Mouse (Mus musculus) brain, adult 2 months (tissue): ENCODE measurements around the gene Zfp142.

Source experiments
- DNase-seq: peaks from one replicate; pipeline ENCODE4 v3.0.0; 2011; ENCODE audit warnings: low read depth, low spot score

The Zfp142 gene

DNA sequence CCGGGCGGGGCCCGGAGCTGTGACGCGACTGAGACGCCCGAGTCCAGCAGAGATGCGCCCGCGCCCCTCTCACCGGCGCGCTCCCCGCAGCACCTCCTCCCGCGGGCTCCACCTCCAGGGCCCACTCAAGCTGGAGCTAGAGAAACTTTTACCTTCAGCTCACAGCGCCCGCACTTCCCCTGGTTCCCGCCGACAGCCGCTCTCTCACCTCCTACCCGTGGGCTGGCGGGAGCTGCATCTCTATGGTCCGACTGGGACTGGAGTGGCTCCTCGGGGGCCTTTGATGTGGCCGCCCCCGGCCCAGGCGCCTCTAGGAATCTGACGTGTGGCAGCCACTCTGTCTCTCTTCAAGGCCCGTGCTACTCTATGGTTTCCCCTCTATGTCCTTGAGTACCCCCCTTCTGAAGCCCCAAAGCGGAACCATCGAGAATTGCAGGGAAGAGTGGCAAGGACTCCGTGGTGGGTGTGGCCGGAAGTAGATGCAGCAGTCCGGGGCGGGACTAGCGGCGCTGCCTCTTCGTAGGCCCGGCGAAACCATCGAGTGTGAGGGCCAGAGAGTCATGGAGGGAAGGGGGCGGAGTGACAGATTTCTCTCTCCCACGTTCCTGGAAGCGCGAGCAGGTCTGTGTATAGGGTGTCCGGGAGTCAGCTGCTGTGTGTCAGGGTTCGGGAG is at the start of gene Zfp142, which contains the start of gene Bcs1l:
TSS of gene Zfp142 (minus strand) at position 474 of the 673 bp plus-strand sequence.
TSS of gene Bcs1l (plus strand) at position 517 of the 673 bp plus-strand sequence.
- DNase-seq, result peak; percentile 100

DNA sequence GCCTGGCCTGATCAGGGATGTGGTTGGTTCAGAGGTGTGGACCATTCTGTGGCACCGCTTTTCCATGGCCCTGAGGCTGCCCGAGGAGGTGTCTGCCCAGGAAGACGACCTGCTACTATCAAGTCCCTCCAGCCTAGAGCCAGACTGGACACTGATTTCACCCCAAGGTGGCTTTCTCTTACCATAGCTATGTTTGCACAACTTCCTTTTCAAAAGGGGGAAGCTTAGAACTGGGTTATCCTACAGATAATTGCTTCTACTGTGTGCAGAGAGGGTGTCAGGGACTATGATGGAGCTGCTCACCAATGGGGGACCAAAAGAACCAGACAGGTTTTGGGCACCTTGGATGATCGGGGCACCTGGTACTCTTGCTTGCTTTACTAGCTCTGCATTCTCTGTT is 44.7 kb upstream of the Zfp142 start:
- DNase-seq, result no peak

DNA sequence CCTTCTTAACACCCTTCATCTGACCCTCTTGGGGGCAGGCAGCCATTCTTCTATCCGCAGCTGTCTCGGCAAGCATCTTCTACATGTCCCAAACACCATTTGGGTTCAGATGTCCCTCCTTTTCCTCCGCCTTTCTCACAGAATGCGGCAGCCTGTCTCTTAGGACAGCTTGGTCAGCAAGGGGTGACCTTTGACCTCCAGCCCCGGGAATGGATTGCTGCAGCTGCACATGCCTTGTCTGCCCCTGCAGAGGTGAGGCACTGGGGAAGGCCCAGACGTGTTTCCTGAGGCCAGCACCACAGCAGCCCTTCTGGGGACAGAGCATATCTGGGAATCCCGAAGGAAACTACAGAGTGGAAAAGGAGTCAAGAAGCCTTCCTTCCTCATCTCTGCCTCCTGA is 40.0 kb upstream of the Zfp142 start:
- no peak for DNase-seq

DNA sequence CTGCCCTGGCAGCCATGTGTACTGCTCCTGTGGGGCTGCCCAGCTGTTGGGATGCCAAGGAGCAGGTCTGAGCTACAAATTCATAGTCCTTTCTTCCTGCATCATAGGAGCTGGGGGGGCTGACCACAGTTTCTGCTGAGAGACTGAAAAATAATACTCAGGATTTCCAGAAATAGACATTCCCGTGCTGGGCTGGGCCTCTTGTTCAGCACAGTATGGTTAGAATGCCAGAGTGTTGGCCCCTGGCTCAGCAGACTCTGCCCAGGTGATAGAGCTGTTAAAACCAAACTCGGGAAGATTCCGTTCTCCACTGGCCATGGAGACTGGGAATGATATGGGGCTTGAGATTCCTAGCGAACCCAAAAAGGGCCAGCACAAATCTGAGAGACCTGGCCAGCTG is 38.0 kb upstream of the Zfp142 start:
- DNase-seq, result no peak

DNA sequence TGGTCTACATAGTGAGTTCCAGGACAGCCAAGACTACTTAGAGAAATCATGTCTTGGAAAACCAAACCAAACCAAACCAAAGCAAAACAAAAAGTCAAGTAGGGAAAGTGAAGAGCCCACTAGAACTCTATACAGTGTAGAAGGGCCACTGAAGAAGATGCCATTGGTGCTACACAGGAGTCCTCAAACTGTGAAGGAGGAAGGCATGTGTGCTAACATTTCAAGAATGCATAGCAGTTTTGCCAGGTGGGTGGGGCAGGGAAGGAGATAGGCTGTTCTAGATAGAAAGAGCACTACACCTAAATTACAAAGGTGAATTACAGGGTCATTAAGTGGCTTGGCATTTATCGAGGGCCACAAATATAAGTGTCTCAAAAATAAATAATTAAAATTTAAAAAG is 36.1 kb upstream of the Zfp142 start:
- no peak for DNase-seq

DNA sequence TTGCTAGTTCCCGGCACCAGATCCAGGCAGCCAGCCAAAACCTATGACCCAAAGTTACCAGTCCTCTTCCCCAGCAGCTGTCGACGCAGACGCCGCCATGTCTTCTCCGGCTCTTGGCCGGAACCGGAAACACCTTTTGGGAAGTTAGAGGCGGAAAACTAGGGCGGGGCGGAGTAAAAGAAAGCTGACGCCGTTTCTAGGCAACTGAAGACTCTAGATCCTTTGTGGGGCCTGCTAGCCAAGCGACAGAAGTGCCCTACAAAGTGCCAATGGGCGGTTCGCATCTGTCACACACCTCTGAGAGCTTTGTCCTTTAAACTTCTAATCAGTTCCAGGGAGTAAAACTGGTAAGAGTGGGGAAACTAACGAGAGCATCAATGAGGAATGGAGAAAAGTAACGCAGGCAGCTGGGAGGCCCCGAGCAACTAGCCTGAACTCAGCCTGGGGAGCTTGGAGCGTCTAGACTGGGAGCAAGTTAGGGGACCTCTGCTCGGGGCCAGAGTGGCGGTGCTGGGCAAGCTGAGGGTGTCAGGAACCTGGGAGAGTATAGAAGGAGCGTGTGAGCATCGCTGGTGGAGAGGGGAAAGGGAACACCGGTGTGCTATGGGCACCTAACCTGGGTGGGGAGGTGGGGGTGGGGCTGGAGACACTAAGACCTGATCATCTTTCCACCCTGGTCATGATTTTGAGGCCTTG is 13.4 kb upstream of the Zfp142 start, which contains the start of the genes Rnf25 and Stk36:
TSS of gene Rnf25 (minus strand) at position 131 of the 696 bp plus-strand sequence.
TSS of gene Stk36 (plus strand) at position 179 of the 696 bp plus-strand sequence.
- peak; percentile 95 for DNase-seq

DNA sequence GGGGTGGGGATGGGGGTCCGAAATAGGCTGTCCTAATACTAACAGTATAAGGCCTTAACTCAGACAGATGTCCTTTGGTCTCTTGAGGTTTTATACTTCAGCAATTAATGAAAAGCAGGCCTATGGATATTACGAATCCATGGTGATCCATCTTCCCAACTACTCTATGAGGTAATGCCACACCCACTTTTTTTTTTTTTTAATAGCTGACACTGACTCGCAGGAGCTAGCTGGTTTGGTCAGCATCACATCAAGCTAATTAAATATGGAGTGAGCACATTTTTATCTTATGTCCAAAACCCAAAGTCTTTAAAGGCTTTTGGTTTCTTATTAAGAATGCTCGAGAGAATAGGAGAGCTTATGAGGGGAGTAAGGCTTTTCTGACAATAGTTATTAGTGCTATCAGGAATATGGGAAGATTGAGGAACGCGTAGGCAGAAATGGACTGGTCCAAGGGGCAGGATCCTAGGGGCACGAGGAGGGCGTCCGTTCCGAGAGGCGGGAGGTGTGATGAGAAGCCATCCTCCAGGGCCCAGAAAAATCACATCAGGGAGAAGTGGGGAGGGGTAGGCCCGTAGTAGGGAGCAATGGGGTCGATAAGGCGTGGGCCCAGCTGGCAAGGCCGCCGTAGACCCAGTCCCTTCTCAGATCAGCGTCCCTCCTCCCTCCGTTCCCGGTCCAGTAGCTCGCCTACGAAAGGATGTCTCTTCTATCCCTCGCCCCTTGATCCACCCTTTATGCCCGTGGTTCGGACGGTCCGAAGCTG is 12.6 kb upstream of the Zfp142 start:
- no peak for DNase-seq

DNA sequence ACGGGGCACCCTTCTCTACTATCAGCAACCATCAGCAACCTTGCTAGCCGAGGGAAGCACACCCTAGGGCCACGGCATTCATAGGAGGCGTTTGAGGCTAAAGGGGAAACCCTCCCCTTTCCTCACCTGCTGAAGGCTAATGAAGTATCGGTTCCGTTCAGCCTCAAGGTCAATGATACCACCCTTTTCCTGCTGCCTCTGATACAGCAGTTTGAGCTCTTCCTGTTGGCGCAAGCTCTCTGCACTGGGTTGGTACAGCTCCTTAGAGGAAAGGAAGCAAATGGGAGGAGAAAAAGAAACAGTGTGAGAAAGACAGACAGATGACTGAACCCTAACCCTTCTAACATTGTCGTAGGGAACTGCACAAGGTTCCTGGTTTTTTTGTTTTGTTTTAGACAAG is 6.4 kb upstream of the Zfp142 start:
- DNase-seq, result no peak

DNA sequence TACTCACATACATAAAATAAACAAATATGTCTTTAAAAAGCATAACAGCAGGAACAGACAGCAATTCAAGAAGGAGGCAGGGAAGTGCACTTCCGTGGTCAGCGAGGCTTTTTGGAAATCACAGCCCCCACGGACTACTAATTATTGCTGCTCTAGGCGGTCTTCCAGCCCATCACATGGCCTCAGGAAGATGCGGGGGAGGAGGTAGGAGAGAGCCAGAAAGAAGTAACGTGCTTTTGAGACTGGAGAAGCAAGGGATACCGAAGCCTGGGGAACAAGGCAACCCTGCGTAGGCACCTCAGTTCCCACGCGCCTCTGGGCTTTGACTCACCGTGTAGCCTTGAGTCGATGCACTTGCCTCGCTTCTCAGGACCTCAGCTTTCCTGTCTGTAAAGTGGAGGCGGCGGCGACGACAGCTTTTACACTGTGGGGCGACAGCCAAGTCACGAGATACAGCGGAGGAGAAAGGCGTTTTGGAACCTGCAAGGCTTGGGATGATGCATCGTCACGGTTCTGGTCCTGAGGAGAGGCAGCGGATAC is 743 bp downstream of the Zfp142 start:
- DNase-seq, result peak; percentile 88

DNA sequence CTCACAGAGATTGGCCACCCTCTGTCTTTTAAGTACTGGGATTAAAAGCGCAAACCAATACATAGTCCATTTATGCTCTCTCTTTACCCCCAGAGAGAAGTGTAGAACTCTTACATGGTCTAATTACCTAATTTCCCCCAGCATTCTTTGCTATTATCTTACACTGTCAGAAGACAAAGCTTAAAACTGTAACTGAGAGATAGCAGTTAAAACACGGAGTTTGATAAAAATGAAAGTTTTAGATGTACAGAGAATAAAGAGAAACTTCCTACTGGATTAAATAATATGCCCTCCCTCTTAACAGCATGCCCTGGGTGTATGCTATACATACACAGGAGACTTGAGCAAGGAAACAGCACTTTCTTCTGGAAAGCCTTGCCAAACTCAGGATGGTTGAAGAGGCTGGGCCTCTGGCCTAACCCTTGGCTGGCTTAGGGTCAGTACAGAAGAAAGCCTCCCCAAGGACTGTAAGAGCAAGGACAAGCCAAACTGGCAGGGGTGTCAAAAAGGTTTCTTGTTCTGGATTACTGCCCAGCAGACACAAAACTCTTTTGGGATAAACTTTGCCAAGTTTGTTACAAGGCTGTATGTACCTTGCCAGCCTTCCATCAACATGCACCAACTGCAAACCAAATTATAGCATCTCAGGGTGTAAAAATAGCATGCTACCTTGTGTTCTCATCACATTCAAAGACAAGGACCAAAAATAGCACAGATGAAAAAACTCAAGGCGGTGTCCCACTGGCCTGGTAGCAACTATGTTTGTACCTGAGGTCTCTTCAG is 3.2 kb downstream of the Zfp142 start:
- DNase-seq, result no peak

DNA sequence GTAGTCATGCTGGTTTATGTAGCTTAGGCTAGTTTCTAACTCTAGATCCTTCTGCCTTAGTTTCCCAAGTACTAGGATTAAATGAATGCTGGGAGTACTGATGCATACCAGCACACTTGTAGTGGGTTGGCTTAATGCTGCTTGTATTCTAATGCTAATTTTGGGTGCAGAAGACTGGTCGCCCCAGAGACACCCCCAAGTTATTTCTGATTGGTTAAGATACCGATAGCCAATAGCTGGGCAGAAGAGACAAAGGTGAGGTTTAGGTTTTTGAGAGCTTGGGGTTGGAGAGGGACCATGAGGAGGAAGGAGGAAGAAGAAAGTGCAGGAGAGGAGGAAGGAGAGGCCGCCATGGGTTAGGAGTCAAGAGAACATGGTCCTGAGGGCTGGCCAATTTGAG is 5.4 kb downstream of the Zfp142 start:
- no peak for DNase-seq

DNA sequence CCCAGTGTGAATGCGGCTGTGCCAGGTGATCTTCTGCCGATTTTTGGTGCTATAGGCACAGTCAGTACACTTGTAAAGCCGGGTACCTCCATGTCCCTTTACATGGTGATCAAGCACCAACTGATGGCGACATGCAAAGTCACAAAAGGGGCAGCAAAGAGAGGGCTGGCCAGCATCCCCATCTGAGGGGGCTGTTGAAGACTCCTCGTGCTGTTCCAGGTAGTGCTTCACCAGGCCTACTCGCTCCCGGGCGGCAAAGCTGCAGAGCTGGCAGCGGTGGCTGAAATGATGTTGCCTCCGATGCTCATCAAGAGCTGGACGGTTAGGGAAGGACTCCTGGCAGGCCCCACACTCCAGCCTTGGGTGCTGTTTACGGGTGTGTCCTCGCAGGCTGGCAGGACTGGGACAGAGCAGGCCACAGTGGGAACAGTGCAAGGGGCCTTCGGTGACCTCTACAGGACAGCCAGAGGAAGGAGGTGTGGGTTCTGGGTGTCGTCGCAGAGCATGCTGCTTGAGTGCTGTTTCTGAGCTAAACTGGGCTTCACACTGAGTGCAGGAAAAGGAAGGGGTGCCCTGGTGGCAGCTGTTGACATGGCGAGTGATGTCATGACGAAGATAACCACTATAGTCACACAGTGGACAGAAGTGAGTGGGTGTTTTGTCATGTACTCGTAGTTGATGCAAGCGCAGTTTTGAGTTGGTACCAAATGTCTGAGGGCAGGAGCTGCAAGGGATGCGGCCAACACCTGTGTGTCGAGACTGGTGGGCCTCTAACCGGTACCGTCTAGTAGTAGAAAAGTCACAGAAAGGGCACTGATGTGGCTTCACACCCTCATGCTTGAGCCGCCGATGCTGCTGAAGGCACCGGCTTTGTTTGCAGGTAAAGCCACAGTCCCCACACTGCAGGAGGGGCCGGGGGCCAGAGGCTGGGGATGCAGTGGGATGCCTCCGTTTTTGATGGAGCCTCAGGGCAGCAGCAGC is 18.0 kb downstream of the Zfp142 start:
- DNase-seq, result peak; percentile 12

DNA sequence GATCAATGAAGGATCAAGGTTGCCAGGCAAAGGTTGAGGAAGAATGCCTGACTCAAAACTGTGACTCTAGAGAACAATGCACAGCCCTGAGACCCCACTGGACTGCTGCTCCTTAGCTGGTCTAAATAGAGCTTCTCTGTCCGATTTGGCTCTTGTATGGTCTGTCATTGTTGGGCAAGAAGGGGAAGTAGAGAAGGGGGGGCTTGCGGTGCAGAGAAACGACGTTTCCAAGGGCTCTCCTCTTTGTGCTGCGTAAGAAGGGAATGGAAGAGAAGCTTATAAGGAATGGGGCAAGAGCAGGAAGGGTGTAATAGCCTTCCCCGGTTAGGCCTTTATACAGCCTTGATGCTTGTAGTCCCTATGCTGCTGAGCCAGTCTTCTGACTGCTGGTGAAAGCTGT is 22.2 kb downstream of the Zfp142 start:
- no peak for DNase-seq

DNA sequence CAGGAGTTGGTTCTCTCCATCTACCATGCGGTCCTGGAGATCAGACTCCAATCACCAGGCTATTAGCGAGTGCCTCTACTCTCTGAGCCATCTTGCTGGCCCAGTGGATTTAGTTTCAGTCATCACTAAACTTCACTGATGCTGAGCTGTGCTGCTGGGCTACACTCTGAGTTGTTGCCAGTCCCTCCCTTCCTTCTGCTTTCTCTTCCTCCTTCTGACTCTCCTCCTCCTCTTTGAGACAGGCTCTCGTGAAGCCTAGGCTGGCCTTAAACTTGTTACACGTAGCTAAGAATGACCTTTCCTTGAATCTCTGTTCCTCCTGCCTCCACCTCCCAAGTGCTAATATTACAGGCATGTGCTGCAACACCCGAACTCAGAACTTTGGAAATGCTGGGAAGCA is 29.0 kb downstream of the Zfp142 start:
- DNase-seq, result no peak

DNA sequence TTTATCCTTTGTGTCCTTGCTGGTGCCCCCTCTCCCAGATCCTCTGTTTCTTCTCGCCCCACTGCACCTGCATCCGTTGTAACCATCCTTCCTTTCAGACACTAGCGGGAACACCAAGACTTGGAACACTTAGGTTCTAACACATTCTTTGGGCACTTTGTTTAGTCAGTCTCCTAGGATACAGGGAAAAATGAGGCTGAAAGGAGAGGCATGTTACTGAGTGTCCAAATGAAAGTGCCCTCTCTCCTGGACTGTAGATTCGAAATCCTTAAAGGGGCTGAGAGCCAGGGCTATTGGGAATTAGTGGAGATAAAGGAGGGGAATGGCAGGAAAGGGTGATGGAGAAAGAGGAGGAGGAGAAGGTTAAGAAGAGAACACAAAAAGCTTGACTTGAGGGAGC is 43.9 kb downstream of the Zfp142 start, which contains the start of gene Usp37:
TSS of gene Usp37 (minus strand) at position 101 of the 400 bp plus-strand sequence.
- no peak for DNase-seq

DNA sequence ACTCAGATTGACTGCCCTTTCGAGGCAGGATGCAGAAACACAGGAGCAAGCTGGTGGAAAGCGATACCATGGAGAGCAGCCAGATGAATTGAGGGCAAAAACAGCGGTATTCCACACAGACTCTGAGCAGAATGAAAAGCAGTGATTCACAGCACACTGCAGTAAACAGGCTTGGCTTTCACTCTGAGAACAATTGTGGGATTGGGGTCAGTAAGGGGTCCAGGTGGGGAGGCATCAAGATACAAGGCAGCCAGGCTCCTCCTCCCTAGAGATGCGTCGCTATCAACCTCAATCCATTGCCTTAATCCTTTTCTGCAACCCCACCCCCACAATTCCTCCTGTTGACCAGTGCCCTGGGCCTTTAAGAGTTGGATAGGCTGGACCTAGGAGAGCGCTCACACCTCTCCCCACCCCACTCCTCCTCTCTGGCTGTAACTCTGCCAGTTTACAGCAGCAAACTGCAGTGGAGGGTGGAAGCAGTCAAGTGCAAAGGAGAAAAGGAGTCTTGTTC is 45.5 kb downstream of the Zfp142 start, which contains the start of gene Plcd4:
TSS of gene Plcd4 (plus strand) at position 438 of the 511 bp plus-strand sequence.
- peak; percentile 88 for DNase-seq

DNA sequence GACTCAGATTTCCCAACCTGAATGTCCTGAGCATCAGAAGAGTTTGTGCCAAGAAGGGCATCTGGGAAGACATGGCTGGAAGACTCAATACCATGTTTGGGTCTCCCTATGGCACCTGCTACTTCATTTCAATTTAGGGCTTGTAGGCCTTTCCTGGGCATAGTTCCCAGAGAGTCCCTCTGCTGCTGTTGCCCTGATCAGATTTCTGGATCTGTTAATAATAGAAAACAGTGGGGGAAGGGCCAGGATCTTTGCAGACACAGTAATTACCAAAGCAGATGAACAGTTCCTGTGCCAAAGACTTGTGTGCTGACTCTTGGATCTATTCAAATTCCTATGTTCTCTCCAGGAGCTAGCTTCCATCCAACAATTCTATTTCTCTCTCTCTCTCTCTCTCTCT is 49.4 kb downstream of the Zfp142 start:
- peak; percentile 71 for DNase-seq

DNA sequence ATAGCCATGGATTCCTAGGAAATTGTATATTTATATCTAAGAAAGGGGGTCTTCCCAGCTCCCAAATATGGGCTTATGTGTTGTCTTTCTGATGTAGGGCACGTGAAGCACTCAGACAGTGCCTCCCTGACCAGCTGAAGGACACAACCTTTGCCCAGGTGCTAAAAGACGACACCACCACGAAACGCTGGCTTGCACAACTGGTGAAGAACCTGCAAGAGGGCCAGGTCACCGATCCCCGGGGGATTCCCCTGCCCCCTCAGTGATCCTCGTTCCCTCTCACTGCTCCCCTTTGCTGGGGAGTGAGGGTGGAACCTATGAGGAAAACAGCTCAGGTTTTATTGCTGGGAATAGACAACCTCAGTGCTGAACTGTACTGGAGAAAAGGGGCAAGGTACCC is 59.5 kb downstream of the Zfp142 start:
- no peak for DNase-seq

DNA sequence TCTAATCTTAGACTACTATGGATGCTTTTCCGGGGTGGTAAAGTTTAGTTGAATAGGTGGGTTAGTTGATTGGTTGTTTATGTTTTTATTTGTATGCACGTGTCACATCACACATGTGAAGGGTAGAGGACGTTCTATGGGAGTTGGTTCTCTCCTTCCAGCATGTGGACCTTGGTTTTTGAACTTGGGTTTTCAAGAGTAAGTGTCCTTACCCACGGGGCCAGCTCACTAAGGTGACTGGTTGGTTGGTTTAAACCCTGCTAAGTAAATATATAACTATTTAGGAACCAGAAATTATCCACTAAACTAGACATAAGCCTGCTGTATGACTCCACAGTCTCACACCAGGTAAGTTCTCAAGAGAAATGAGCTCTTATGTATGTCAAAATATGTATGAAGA is 63.3 kb downstream of the Zfp142 start:
- DNase-seq, result no peak

DNA sequence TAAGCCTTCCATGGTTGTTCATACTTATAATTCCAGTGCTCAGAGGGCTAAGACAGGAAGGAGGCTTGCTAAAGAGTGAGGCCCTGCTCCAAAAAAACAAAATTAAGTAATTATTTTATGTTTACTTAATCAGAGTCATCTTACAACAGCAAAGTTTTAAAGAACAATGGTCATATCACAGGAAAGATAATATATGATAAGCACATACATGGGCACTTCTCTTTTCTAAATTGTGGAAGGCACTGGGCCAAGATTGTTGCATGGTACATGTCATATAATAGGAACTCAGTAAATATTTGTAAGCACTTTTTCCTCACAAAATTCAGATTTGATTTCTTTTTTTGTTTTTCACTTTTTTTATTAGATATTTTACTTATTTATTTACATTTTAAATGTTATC is 68.2 kb downstream of the Zfp142 start:
- DNase-seq, result no peak
